Mouse (Mus musculus) C3H10T1/2 (cell line): ENCODE results near the gene Phkg1. TPM values are rescaled to one million over a fixed set of nuclear protein-coding genes. Genes with fewer than 3 reads are reported as not detected.

Experiments used
- polyA plus RNA-seq, 2 experiments: library from polyadenylated mRNA; unstranded; fragments of >200 nt; fragmentation: generic; extraction: Trizol; gene quantifications; one replicate each; pipeline ENCODE4 v1.2.1; 2012; ENCODE audit warnings: missing spikeins in 2 of 2

Phkg1 gene
- 1 to 10 TPM in 1 of 2 experiments, under 1 TPM in 1; 0.05 to 5.7 TPM for polyA plus RNA-seq

DNA sequence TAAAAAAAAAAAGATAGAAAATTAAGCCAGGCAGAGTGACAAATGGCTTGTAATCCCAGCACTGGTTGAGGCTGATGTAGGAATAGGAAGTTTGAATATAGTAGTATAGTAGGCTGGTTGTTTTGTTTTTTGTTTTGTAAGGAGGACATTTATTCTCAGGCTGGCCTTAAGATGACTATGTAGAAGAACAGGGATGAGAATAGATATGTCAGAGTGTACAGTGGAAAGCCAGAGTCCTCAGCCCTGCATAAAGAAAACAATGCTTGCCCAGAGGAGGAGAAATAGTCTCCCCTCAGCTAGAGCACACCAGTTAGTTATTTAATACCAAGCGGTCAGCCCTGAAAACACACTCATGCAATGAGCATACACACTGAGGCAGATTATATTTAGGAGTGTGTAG, at the start of gene Phkg1:
Phkg1 (minus strand) TSS at position 101 of the 400 bp plus-strand sequence.

GRCm38 (mm10) chr5:129941495-129942045, 43.2 kb upstream of the Phkg1 start, which contains the start of gene Vkorc1l1:
Gene Vkorc1l1, plus strand, starts transcription at chr5:129941970.

GRCm38 (mm10) chr5:129908242-129908965, 10.1 kb upstream of the Phkg1 start, which contains the start of gene Nupr1l:
Gene Nupr1l, plus strand, starts transcription at chr5:129908540.

GRCm38 (mm10) chr5:129895198-129896088, 2.9 kb downstream of the Phkg1 start, which contains the start of gene Zbed5:
Gene Zbed5, plus strand, starts transcription at chr5:129895723.

DNA sequence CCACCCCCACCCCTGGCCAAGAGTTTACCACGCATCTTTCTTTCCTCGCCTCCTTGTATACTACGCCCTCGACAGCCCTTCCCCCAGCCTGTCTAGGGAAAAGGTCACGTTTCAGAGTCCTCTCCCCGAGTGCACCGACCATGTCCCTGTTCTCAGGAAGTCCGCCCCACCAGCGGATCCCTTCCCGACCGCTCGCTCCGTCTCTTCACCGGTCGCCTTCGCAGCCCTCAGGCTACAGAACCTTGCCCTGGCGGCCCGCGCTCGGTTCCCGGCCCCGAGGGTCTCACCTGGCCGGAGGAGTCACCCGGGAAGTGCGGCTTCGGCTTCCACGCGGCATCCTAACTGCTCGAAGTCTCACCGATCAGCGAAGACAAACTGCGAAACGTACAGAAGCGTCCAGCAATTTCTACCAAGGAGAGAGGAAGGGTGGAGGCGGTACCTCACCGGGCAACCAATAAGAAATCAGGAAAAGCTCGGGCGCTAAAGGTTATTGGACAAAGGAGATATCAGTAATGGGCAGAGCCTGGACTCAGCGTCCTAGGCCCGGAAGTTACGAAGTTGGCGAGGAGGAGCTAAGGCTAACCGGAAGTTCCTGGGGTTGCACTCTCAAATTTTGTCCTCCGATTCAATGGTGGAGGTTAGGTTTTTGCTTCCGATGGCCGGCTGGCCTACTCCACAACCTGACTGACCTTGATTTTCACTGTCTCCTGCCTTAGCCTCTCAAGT, 11.3 kb downstream of the Phkg1 start, which contains the start of gene Chchd2:
Chchd2 (minus strand) TSS at position 560 of the 726 bp plus-strand sequence.

GRCm38 (mm10) chr5:129846752-129847557, 51.4 kb downstream of the Phkg1 start, which contains the start of gene Sumf2:
Gene Sumf2, plus strand, starts transcription at chr5:129846986.

Other genes starting within 250 kb of the Phkg1 start
- under 1 TPM; 0.07 to 0.86 TPM for gene Zfp11, start 228.4 kb downstream of the Phkg1 start, polyA plus RNA-seq
- under 1 TPM in 1 of 2 experiments, not detected in 1; 0.07 TPM for gene Sept14, start 190.0 kb downstream of the Phkg1 start, polyA plus RNA-seq
- 100 to 1,000 TPM; 117 to 147 TPM for gene Mrps17, start 183.1 kb downstream of the Phkg1 start, polyA plus RNA-seq
- 10 to 100 TPM in 1 of 2 experiments, 1 to 10 TPM in 1; 5.2 to 48.9 TPM for gene Nipsnap2, start 173.5 kb downstream of the Phkg1 start, polyA plus RNA-seq
- 10 to 100 TPM; 16.1 to 18.3 TPM for gene Psph, start 111.1 kb downstream of the Phkg1 start, polyA plus RNA-seq
- 10 to 100 TPM; 32.9 to 43.9 TPM for gene Sumf2, start 51.6 kb downstream of the Phkg1 start, polyA plus RNA-seq
- 100 to 1,000 TPM; 595 to 650 TPM for gene Chchd2, start 11.1 kb downstream of the Phkg1 start, polyA plus RNA-seq
- 1 to 10 TPM in 1 of 2 experiments, under 1 TPM in 1; 0.33 to 1.1 TPM for gene Zbed5, start 2.8 kb downstream of the Phkg1 start, polyA plus RNA-seq
- gene Nupr1l, start 10.0 kb upstream of the Phkg1 start, polyA plus RNA-seq = 1 to 10 TPM in 1 of 2 experiments, under 1 TPM in 1; 0.73 to 4.2 TPM
- gene Vkorc1l1, start 43.4 kb upstream of the Phkg1 start, polyA plus RNA-seq = 1 to 10 TPM; 3.9 to 9.1 TPM
- 10 to 100 TPM; 47.4 to 52.4 TPM for gene Gusb, start 104.5 kb upstream of the Phkg1 start, polyA plus RNA-seq
- gene Asl, start 130.7 kb upstream of the Phkg1 start, polyA plus RNA-seq = 10 to 100 TPM; 53.7 to 58.6 TPM
- gene Crcp, start 130.7 kb upstream of the Phkg1 start, polyA plus RNA-seq = 10 to 100 TPM; 12.1 to 27.1 TPM
- gene Tpst1, start 174.8 kb upstream of the Phkg1 start, polyA plus RNA-seq = 10 to 100 TPM in 1 of 2 experiments, 1 to 10 TPM in 1; 7.0 to 40.9 TPM
- 1 to 10 TPM in 1 of 2 experiments, under 1 TPM in 1; 0.36 to 4.6 TPM for gene Kctd7, start 246.3 kb upstream of the Phkg1 start, polyA plus RNA-seq